Mouse (Mus musculus) c-Kit-negative CD71-positive TER-119-positive erythroid progenitor cells, embryonic 14.5 days (primary cell): ENCODE data around the gene Snx29.
"Not testable (repeated sequence)": the region's sequence is repeated elsewhere in the genome, so short reads cannot be mapped to it uniquely, and the experiment has no call there.

Experiments
- DNase-seq: peaks from one replicate; pipeline ENCODE4 v3.0.0-alpha.2; 2013; ENCODE audit warnings: low read depth, low spot score

The Snx29 gene

DNA sequence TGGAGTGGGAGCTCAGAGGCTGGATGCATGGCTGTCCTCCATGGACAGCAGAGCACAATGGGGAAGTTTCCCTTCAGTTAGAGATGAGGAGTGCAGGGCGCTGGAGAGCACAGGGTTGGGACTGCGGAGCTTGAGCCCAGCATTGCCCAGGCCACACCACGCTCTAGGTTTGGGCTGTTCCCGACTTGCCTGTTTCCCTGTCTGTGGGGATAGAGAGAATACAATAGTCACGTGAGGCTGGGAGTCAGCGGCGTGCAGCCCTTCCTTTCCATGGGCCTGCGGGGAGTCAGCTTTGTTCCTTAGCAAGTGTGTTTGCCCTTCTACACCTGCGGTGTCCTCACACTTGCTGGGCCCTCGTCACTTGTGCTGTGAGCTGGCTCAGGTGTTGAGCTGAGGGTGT lies 37.2 kb downstream of the Snx29 start:
- no peak for DNase-seq

DNA sequence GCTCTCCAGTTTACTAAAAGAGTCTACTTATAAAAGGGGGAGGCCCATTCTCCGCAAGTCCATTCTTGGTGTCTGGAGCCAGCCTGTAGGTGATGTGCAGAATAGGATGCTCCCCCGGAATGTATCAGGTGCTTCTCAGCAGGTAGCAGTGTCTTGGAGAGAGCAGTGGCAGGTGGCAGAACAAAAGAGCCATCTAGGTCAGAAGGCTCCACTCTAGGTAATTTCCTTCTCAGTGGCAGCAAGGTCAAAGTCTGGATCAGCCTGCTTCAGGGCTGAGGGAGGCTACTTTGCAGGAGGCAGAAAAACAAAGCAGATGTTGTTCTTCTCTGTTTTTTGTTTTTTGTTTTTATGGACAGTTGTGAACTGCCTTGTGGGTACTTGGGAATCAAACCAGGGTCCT lies 37.9 kb downstream of the Snx29 start:
- not testable (repeated sequence) for DNase-seq

DNA sequence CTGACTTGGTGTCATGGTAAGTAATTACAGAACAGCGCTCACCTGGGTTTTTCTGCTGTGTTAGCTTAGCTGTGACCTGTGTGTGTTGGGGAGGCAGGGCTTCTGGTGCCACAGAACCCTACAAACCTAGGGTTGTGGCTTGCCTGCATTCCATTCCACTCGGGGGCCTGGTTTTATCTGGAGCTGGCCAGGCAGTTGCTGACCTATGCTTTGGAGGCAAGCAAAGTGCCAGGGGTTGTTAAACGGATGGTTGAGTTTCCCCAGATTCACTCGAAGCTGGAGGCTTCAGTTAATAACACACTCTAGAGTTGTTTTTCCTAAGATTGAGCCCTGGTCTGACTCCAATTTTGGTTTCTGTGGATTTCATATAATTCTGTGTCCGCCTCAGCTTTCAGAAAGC lies 42.9 kb downstream of the Snx29 start:
- DNase-seq = no peak

DNA sequence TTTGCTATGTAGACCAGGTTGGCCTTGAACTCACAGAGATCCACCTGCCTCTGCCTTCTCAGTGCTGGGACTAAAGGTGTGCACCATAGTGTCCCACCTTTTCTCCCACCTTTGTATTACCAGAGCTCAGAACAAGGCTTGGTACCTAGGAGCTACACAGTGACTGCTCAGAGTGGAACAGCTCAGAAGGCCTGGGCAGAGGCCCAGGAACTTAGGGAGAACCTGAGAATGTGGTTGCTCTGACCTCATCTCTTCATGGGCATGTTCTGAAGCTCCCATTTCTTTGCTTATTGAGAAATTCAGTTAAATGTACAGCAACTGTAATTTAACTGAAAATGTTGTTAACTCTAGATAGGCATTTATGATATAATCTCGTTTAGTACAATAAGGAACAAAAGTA lies 44.1 kb downstream of the Snx29 start:
- DNase-seq = no peak

DNA sequence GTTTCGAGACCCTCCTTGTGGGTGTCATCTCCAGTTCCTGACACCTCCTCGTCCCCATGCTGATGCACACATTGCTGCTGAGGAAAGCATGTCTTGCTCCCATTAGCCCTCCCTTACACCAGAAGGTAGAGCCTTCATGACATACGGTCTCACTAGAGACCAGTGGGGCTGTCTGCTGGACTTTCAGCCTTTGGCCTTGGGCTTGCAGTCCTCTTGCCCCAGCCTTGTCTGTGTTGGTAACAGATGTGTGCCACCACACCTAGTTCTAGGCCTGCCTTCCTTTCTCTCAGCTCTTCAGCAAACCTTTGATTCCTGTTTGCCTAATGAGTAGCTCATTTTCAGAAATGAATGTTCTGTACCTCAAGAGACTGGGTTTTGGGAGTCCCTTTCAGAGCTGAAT lies 45.7 kb downstream of the Snx29 start:
- DNase-seq = no peak

DNA sequence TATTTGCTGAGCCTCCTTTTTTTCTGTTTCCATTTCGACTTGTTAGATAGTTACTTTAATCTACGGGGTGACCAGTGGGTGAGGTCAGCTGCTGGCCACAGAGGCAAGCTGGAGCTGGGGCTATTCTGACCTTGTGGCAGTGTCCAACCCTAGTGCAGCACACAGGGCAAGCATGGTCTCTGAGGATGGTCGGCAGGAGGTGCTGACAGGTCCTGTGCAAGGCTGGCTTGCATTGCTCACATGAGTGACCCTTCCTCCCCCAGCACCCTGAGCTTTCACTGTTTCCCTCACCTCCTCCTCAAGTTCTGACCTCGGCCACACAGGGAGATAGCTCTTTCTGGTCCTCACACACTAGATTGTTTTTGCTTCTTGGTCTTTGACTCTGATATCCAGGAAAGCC lies 46.5 kb downstream of the Snx29 start:
- DNase-seq = no peak

DNA sequence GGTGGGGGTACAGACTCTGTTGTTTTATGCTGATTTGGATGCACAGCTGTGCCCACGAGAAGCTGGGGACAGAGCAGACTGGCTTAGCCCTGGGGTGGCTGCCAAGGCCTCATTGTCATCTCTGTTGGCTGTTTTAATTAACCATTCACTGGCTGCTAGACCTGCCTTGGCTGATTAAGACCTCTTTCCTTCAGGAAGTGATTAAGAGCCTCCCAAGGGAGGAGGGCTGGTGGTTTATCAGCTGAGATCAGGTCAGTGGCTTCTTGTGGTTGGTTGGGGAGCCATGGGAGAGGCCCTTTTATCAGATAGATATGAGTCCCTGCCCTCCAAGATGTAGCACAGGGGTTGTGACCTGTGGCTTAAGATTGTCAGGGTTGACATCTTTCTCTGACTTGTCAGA lies 46.9 kb downstream of the Snx29 start:
- no peak for DNase-seq

DNA sequence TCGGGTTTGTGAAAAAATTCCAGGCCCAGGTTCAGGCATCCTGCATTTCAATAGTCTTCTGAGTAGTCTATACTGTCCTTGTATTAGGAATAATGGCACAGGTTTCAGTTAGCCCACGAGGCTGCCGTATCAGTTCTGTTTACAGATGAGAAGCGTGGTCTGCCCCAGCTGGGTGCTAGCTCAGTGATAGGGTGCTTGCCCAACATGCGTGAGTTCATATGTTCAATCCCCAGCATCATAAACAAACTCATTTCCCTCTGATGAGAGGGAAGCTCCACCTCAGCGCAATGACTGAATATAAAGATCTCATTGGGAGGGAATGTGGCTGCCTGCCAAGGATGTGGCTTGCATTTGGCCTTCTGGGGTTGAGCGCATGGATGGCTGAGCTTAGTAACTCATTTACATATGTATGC lies 47.4 kb downstream of the Snx29 start:
- DNase-seq = no peak

DNA sequence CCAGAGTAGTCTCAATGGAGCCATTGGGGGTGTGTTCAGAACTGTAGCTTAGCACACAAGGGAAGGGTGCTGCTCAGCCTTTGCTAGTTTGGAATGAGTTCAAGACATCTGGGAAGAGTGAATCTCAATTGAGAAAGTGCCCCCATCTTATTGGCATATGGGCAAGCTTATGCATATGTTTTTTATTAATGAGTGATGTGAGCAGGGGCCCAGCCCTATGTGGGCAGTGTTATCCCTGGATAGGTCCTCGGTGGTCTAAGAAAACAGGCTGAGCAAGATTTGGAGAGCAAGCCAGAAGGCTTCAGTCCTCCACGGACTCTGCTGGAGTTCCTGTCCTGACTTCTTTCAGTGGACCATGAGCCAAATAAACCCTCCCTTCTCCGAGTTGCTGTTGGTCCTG lies 56.6 kb downstream of the Snx29 start:
- no peak for DNase-seq

DNA sequence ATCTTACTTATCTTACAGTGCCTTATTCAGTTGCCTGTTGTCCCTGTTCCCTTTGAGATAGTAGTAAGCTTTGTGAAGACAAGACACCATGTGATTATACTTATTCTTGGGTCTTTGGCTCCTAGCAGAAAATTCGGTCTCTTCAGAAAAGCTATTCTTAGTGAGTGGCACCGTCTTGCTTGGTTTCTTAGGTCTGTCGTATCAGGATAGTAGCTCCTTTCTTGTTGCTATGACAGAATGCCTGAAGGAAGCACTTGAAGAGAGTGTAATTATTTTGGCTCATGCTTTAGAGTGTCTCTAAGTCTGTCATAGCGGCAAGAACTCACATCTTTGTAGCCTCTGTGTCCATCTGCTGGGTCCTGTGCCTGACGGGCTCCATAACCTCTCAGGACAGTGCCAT lies 57.3 kb downstream of the Snx29 start:
- DNase-seq = no peak

DNA sequence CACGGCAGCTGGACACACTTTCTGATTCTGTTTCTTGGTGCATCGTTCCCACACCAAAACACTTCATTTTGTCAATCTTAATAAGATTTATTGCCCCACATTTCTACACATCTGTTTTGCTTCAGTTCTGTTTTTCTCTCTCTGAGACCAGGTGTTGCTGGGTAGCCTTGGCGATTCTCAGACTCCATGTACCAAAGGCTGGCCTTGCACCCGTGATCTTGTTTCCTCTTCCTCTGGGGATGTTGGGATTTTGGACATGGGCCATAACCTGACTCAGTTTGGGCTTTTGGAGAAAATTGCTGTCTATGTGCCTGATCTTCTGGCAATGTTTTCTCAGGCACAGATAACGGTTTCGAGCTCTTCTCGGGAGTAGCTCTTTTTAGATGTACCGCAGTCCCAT lies 58.2 kb downstream of the Snx29 start:
- no peak for DNase-seq

DNA sequence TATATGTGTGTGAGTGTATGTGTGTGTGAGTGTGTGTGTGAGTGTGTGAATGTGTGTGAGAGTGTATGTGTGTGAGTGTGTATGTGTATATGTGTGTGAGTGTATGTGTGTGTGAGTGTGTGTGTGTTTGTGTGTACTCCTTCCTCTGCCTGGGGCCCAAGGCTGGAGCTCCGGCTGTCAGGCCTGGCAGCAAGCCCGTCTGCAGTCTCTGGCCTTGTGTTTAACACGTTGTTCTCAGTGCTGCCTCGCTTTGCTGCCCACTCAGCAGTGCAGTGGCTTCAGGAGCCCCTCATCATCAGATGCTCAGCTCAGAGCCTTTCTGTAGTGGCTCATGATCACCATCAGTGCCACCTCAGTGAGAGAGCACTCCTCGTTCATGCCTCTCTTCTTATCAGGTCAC lies 61.7 kb downstream of the Snx29 start:
- no peak for DNase-seq

DNA sequence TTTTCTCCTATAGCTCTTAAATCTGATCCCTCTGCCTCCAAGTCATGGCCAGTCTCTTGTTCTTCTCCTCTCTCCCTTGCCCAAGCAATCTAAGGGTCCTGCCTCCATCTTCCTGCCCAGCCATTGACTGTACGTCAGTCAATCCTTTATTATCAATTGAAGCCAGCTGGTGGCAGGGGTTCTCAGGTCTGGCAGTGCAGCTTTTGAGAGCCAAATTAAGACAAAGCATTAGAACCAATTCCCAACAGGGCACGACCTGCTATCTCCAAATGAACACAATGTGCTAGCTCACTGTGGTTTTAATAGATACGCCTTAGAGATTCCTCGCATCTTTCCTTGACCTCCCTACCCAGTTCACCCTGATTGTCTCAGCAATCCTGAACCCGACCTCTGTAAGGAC lies 62.4 kb downstream of the Snx29 start:
- no peak for DNase-seq

DNA sequence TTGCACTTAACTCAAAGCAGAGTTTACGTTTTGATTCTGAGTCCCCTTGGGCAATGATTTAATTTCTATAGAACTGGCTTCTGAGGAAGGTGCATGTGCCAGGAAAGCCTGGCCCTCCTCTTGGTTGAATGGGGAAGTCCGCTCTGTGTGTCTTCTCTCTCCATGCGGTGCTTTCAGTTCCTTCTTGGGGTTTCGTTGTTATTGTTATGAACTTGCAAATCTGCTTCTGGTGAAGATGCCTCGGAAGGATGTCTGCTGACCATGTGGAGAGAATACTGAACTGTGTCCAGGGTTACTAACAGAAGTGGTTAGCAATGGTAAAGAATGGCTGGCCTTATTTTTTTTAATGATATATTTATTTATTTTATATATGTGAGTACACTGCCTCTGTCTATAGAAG lies 63.1 kb downstream of the Snx29 start:
- DNase-seq = no peak

DNA sequence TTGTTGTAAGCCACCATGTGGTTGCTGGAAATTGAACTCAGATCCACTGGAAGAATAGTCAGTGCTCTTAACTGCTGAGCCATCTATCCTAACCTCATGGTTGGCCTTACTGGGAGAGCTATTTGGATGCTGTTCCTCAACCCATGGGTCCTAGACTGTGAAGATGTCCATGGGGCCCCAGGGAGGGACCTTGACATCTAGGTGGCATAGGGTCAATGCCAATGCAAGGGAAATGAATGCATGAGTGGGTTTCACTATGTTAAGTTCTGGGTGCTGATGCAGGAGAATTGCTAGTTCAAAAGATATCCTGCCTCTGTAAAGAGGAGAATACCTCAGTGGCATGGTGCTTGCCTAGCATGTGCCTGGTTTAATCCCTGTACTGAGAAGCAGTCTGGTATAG lies 63.5 kb downstream of the Snx29 start:
- no peak for DNase-seq

DNA sequence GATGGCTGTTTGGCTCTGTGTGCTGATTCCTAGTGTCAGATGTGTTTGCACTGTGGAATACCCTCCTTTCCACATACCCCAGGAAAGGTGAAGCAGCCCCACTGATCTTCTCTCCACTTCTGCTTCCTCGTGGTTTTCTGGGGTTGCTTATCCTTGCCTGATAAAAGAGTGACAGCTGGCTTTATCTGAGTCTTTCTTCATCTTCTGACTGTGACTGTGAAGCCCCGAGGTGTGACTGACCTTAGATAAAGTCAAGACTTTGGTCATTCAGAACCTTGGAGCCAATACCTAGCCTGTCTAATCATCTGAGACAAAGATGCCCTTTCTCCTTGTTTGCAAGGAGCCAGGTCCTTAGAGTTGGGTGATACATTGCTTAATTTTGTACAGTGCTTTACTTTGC lies 65.4 kb downstream of the Snx29 start:
- no peak for DNase-seq

DNA sequence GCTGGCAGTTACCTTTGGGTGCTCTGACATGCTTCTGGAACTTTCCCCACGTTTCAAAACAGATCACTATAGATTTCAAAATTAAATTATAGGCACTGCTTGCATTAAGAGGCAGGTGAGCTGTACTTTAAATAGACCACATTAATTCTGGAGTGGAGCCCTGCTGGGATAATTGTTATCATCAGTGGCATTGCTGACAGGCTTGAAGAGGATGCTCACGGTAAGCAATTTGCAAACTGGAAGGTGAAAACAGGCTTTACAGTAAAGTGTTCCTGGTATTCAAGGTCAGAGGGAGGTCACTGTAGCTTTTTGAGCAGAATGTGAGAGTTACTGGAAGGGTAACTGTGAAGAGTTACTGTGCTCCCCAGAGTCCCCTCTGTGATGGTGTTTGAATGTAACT lies 66.6 kb downstream of the Snx29 start:
- no peak for DNase-seq

DNA sequence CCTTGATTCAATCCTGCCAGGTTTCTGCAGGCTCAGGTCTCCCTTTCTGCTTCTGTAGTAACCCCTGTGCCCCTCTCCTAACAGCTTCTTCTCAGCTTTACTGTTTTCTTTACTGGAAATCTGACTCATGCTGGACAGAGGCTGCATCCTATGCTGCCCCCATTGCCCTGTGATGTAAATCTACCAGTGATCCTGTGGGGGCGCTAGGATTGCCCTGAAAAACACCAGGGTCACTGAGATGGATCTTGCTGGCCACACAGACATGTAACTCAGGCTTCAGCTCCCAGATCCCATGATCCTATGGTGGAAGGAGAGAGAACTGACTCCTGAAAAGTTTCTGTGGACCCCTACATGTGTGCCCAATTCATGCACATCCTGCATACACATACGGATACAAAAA lies 73.9 kb downstream of the Snx29 start:
- no peak for DNase-seq

DNA sequence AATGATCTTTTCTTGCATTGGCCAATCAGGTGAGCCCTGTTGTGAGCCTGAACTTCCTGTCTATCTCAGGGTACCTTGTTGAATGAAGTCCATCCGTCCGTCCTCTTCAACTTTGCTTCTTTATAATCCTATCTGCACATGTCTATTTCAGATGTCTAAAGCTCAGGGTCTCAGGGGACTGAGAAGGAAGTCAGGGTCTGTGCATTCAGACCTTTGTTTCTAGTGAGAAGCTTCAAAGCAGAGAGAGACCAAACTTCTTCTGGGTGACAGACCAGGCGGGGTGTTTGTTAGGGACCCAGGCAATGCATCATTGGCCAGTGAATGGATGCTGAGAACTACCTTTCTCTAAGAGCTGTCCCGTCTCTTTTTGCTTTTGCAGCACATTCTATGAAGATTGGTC lies 76.7 kb downstream of the Snx29 start:
- no peak for DNase-seq

DNA sequence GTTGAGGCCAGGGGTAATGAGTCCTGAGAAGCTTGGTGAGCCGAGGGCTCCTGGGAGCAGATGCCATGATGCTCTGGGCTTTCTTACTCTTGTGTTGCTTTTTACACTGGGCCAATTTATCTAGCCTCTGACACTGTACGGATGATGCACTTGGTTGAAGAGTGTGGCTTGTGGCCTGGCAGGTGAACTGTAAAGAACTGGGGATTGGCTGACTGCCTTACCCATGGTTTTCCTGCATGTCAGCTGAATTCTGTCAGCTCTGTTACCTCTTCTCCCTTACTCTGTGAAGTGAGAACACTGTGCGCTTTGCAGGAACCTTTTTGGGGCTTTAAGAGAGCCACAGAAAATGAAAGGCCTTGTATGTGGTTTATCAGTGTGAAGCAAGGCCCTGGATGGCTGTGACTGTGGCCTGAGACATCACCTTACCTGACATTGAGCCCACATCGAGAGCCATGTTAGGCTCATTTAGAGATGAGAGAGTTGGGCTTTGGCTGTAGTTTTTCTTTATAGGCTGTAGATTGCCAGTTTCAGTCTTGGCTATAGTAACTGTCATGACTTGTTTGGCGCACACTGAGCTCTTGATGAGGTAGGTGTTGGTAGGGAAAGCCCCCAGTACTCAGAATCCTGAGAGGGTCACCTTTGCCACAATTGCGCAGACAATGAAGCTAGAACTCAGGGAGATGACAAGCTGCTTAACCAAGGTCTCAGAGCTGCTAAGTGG lies 77.3 kb downstream of the Snx29 start:
- DNase-seq = no peak

DNA sequence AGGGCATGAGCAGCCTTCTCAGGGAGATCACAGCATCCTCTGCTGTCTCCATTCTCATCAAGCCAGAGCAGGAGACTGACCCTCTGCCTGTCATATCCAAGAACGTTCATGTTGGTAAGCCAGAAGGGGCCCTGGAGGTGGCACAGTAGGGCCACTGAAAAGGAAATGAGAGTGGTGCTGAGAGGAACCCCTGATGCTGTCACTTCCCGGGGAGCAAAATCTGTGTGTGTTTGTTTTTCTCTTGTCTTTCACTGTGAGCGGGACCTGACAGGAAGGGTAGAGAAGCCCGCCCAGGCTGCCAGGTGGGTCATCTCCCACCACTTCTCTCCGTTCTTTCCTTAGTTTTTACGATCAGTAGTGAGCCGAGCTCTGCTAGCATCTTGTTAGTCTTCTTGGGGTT lies 78.2 kb downstream of the Snx29 start:
- no peak for DNase-seq

DNA sequence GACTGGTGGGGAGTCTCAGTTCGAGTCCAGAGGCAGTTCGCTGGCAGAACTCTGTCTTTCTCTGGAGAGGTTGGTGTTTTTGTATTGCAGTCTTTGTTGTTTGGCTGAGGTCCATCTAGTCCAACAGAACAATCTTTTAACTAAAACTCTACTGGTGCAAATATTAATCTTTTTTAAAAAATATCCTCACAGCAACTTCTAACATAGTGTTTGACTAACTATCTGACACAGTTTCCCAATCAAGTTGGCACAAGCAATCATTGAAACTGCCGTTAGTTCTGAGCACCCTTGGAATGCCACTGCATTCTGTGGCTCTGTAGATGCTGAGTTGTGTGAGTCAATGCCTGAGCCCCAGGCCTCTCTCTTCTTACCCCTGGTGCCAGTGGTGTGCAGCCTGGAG lies 82.5 kb downstream of the Snx29 start:
- no peak for DNase-seq

DNA sequence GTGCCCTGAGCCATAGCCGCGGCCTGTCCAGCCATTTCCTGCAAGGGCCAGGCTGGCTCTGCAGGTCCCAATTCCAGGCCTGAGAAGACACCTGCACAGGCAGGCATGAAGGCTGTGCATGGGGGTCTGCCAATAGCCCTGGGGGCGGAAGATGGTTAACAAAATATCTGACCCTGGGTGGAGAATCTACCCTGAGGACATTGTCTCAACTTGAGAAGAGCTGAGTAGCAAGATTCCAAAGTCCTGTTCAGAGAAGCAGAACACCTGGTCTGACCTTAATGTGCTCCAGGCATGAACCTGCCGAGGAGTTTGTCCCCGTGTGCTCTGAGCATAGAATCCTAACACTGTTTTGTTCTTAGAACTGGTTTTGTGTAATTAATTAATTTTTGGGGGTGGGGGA lies 83.5 kb downstream of the Snx29 start:
- DNase-seq = no peak

DNA sequence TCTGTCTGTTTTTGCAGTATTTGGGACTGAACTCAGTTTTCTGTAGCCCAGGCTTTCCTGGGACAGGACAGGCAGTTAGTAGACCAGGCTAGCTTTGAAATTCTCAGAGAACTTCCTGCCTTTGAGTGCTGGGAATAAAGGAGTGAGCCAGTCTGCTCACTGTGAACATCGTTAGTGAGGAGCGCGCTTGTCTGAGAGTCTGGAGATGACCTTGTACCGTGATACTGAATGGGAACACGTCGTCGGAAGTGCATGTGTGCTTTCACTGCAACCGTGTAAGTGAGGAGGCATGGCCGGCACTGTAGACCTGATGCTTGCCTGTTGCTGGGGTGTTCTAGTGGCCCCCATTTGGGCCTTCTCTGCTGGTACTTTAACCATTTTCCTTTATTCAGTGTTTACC lies 83.9 kb downstream of the Snx29 start:
- DNase-seq = no peak
